Mouse (Mus musculus) bone marrow macrophage, adult 2 months (primary cell): ENCODE data around the gene Trim66.

Experiments
- CTCF ChIP-seq: IDR thresholded peaks from 2 replicates; pipeline ENCODE4 v1.5.1; 2012; ENCODE audit warnings: low read depth, mild to moderate bottlenecking, low read length, moderate library complexity
- POLR2A ChIP-seq: IDR thresholded peaks from 2 replicates; pipeline ENCODE4 v1.6.1; 2012; ENCODE audit warnings: mild to moderate bottlenecking, low read depth, low read length, borderline replicate concordance

GRCm38 (mm10) chr7:109497507-109497906 lies 10.4 kb downstream of the Trim66 start:
- TF ChIP-seq CTCF (no peak), POLR2A (no peak)
